Mouse (Mus musculus) stomach, embryonic 15.5 days (tissue): Measurements from ENCODE around the gene Krt14. TPM values are rescaled to one million over a fixed set of nuclear protein-coding genes. Genes with fewer than 3 reads are reported as not detected.

Source experiments
- ATAC-seq: fragments of 200-750 bp; cut with Nextera tagmentation; 2 replicates; pipeline ENCODE4 v1.8.0; 2017; ENCODE audit warnings: low read depth, moderate number of reproducible peaks, moderate TSS enrichment; ENCODE audit not compliant: insufficient read depth, low FRiP score
- H3K27ac ChIP-seq: fragments of 300-500 bp; sonication (generic); 2 replicates; pipeline ENCODE4 v1.5.1; 2015; ENCODE audit warnings: mild to moderate bottlenecking, inconsistent platforms
- H3K27me3 ChIP-seq: fragments of 300-500 bp; sonication (generic); replicated peaks from 2 replicates; pipeline ENCODE4 v1.6.1; 2015; ENCODE audit warnings: inconsistent platforms
- H3K36me3 ChIP-seq: fragments of 300-500 bp; sonication (generic); 2 replicates; pipeline ENCODE4 v1.6.1; 2015; ENCODE audit warnings: inconsistent platforms
- H3K4me1 ChIP-seq: fragments of 300-500 bp; sonication (generic); 2 replicates; pipeline ENCODE4 v1.6.1; 2015; ENCODE audit warnings: inconsistent platforms
- H3K4me2 ChIP-seq: fragments of 300-500 bp; sonication (generic); 2 replicates; pipeline ENCODE4 v1.6.1; 2015; ENCODE audit warnings: mild to moderate bottlenecking, inconsistent platforms
- H3K4me3 ChIP-seq: fragments of 300-500 bp; sonication (generic); replicated peaks from 2 replicates; pipeline ENCODE4 v1.5.1; 2015; ENCODE audit warnings: inconsistent platforms
- H3K9ac ChIP-seq: fragments of 300-500 bp; sonication (generic); 2 replicates; pipeline ENCODE4 v1.6.1; 2015; ENCODE audit warnings: inconsistent platforms
- H3K9me3 ChIP-seq: fragments of 300-500 bp; sonication (generic); 2 replicates; pipeline ENCODE4 v1.6.1; 2016; ENCODE audit warnings: inconsistent platforms
- WGBS: fragments of 180-500 bp; shearing (Covaris S2); methylation state at CpG from one replicate; pipeline ENCODE4 v1.1.7; 2015; 5-methylcytosine and 5-hydroxymethylcytosine counted together
- polyA plus RNA-seq: library from polyadenylated mRNA; unstranded; fragments of >200 nt; fragmentation: Nextera tagmentation; extraction: Ambion mirVana; gene quantifications from 2 replicates; pipeline ENCODE4 v1.2.1, GENCODE M21; 2015

The Krt14 gene
- polyA plus RNA-seq, 1 experiment from 2014 or later, result 25.8 TPM

DNA sequence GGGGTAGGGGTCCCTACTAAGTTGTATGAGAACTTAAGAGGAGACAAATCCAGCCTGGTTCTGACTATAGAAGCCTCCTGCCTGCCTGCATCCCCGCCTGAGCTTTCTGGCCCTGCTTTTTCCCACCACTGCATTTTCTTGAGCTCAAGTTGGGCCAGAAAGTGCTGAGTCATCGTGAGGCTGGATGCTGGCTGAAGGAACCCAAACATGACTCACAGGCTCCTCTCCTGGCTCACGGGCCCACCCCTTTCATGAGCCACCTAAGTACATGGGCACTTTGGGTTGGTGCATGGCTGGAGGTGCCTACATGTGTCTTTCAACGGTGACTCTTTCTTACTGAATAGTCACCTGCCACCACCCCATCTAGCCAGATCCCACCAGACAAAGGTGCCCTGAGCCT is 8.7 kb downstream of the Krt14 start:
- no peaks in the 10 kb centered on the region for H3K27me3 ChIP-seq
- 60% methylated on average over 4 of the region's 4 CpGs for WGBS
- H3K4me2 ChIP-seq, result no peak overlapping the region
- no peak overlapping the region for H3K4me3 ChIP-seq
- no peak for ATAC-seq
- H3K9ac ChIP-seq, result no peak overlapping the region
- H3K4me1 ChIP-seq, result no peaks in the 10 kb centered on the region
- H3K9me3 ChIP-seq, result no peaks in the 10 kb centered on the region
- no peaks in the 10 kb centered on the region for H3K36me3 ChIP-seq
- no peak overlapping the region for H3K27ac ChIP-seq

DNA sequence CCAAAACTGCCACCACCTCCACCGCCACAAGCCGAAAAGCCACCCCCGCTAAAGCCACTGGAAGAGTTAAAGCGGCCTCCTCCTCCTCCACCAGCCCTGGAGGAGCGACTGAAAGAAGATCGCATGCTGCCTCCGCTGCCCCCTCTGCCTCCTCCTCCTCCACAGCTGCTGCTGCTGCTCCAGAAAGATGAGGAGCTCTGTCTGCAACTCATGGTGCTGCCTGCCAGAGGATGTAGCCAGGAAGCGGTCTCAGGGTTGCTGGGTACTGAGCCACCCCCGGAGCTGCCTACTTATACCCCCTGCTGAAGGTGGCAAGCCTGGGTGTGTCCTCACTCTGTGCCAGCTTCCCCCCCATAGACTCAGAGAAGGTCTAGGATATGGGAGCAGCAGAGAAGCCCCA is 14.4 kb downstream of the Krt14 start, which contains the start of gene Krt9:
Krt9 (minus strand) TSS at position 255 of the 400 bp plus-strand sequence.
- Histone ChIP-seq H3K4me2 (no peak within 1 kb of the TSS), H3K9me3 (no peaks in the 10 kb centered on the region), H3K27me3 (no peaks in the 10 kb centered on the region), H3K9ac (no peak within 1 kb of the TSS), H3K27ac (no peak within 1 kb of the TSS), H3K4me1 (no peaks in the 10 kb centered on the region), H3K4me3 (no peak within 1 kb of the TSS), H3K36me3 (no peaks in the 10 kb centered on the region)
- WGBS, result 36% methylated on average over 9 of the region's 9 CpGs
- no peak for ATAC-seq

DNA sequence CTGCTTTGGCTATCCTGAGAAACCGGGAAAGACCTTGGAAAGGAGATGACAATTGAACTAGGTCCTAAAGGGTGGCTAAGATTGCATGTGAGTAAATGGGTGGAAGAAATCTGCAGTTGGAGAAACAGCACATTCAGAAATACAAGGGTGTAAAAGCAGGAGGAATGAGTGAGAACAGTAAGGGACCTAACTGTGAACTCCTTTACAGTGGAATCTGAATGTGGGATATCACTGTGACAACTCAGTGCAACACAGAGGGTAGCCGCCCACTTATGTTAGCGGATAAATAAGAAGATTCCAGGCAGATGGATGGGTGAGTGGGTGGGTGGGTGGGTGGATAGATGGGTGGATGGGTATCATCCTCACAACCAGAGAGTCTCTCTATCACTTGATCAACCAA is 15.5 kb downstream of the Krt14 start:
- ATAC-seq, result no peak
- no peaks in the 10 kb centered on the region for H3K27me3 ChIP-seq
- no peaks in the 10 kb centered on the region for H3K9me3 ChIP-seq
- no peaks in the 10 kb centered on the region for H3K4me1 ChIP-seq
- no peak overlapping the region for H3K4me2 ChIP-seq
- WGBS, result 91% methylated on average over 3 of the region's 3 CpGs
- H3K9ac ChIP-seq, result no peak overlapping the region
- H3K4me3 ChIP-seq, result no peak overlapping the region
- no peaks in the 10 kb centered on the region for H3K36me3 ChIP-seq
- no peak overlapping the region for H3K27ac ChIP-seq

DNA sequence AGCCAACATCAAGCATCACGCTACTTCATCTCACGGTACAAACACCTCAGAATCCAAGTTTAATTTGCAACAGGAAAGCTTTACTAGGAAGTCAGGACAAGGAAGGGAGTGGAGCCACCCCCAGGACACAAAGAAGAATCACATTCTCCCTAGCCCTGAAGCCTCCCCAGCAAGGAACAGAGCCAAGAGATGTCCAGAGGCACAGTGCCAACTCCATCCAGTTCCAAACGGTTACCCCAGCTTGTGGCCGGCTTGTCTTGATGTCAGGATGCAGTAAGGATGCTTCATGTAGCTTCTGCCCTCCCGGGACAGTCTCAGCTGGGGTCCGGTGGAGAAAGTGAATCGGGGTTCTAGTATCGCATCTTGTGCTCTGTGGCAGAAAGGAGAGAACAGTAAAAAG is 20.6 kb downstream of the Krt14 start:
- H3K9me3 ChIP-seq, result no peaks in the 10 kb centered on the region
- no peaks in the 10 kb centered on the region for H3K36me3 ChIP-seq
- no peak overlapping the region for H3K27ac ChIP-seq
- no peak overlapping the region for H3K4me3 ChIP-seq
- H3K4me2 ChIP-seq, result no peak overlapping the region
- H3K4me1 ChIP-seq, result no peaks in the 10 kb centered on the region
- H3K9ac ChIP-seq, result no peak overlapping the region
- 80% methylated on average over 8 of the region's 8 CpGs for WGBS
- no peaks in the 10 kb centered on the region for H3K27me3 ChIP-seq
- no peak for ATAC-seq

DNA sequence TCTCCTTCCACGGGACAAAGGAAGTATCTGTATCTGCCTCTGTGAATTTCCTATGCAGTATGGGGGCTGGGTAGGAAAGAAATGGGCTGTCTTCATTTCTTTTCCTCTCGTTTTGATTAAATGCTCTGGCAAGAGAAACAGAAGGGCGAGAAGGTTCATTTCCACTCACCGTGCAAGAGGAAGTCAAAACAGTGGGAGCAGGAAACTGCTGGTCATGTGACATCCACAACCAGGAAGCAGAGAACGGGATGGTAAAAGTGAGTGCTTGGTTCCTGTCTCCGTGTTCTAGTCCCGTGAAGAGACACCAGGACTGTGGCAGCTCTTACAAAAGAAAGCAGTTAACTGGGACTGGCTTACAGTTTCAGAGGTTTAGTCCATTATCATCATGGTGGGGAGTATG is 25.6 kb downstream of the Krt14 start:
- Histone ChIP-seq H3K9me3 (no peaks in the 10 kb centered on the region), H3K36me3 (no peaks in the 10 kb centered on the region), H3K27me3 (no peaks in the 10 kb centered on the region), H3K9ac (no peak overlapping the region), H3K4me3 (no peak overlapping the region), H3K4me2 (no peak overlapping the region), H3K4me1 (no peaks in the 10 kb centered on the region), H3K27ac (no peak overlapping the region)
- no peak for ATAC-seq
- 65% methylated on average over 7 of the region's 7 CpGs for WGBS

DNA sequence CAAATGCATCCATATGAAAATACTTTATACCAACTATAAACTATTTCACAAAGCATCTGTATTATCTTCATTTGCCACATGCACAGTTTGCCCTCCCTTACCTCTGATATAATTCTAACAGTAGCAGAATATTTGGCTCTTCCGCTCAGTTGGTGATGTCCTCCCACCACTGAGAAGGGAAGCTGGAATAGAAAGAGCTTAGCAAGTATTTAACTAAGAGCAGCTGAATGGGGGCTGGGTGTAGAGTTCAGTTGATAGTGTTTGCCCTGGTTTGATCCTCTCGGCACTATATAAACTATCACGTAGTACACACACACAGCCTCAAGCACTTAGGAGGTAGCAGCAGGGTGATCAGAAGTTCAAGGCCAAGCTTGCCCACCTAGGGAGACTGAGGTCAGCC is 28.1 kb downstream of the Krt14 start:
- no peaks in the 10 kb centered on the region for H3K4me1 ChIP-seq
- H3K36me3 ChIP-seq, result no peaks in the 10 kb centered on the region
- H3K9ac ChIP-seq, result no peak overlapping the region
- WGBS, result 39% methylated on average over 3 of the region's 3 CpGs
- no peak overlapping the region for H3K4me2 ChIP-seq
- H3K4me3 ChIP-seq, result no peak overlapping the region
- H3K27ac ChIP-seq, result no peak overlapping the region
- H3K9me3 ChIP-seq, result no peaks in the 10 kb centered on the region
- H3K27me3 ChIP-seq, result no peaks in the 10 kb centered on the region
- ATAC-seq, result peak; percentile 39; the same call in 1 of the 2 replicates

DNA sequence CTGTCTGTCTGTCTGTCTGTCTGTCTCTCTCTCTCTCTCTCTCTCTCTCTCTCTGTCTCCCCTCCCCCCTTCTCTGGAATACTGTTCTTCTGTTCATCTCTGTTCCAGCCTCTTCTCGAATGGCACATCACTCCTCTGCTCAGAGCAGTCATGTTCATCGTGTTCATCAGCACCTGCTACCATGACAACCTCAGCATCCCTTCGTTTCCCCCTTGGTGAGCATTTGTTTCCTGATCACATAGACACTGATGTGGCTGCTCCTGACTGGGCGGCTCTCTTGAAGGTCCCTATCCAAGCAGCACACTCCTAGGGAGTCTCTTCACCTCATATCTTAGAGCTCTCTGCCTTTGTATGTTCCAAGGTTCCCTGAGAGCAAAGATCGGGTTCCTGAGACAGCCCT is 29.0 kb downstream of the Krt14 start:
- 73% methylated on average over 5 of the region's 5 CpGs for WGBS
- no peaks in the 10 kb centered on the region for H3K36me3 ChIP-seq
- no peaks in the 10 kb centered on the region for H3K4me1 ChIP-seq
- H3K4me3 ChIP-seq, result no peak overlapping the region
- no peaks in the 10 kb centered on the region for H3K27me3 ChIP-seq
- no peak overlapping the region for H3K9ac ChIP-seq
- no peaks in the 10 kb centered on the region for H3K9me3 ChIP-seq
- no peak for ATAC-seq
- H3K27ac ChIP-seq, result no peak overlapping the region
- H3K4me2 ChIP-seq, result no peak overlapping the region

DNA sequence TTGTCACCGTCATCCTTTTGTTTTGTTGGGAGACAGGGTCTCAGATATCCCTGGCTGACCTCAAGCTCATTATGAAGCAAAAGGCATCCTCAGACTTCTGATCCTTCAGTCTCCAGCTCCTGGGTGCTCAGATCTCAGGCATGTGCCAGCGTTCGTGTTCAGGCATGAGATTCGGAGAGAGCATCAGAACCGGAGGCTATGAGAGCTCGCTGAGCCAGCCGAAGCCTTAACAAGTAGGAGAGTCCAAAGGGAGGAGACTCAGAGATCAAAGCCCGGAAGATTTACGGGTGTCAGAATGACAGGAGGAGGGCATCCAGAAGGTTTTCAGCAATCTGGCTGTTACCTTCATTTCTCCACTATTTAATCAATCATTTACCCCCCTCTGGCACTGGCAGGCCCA is 30.6 kb downstream of the Krt14 start:
- Histone ChIP-seq H3K9me3 (no peaks in the 10 kb centered on the region), H3K36me3 (no peaks in the 10 kb centered on the region), H3K4me1 (no peaks in the 10 kb centered on the region), H3K9ac (no peak overlapping the region), H3K27me3 (no peaks in the 10 kb centered on the region), H3K4me3 (no peak overlapping the region), H3K27ac (no peak overlapping the region), H3K4me2 (no peak overlapping the region)
- 52% methylated on average over 9 of the region's 9 CpGs for WGBS
- no peak for ATAC-seq

DNA sequence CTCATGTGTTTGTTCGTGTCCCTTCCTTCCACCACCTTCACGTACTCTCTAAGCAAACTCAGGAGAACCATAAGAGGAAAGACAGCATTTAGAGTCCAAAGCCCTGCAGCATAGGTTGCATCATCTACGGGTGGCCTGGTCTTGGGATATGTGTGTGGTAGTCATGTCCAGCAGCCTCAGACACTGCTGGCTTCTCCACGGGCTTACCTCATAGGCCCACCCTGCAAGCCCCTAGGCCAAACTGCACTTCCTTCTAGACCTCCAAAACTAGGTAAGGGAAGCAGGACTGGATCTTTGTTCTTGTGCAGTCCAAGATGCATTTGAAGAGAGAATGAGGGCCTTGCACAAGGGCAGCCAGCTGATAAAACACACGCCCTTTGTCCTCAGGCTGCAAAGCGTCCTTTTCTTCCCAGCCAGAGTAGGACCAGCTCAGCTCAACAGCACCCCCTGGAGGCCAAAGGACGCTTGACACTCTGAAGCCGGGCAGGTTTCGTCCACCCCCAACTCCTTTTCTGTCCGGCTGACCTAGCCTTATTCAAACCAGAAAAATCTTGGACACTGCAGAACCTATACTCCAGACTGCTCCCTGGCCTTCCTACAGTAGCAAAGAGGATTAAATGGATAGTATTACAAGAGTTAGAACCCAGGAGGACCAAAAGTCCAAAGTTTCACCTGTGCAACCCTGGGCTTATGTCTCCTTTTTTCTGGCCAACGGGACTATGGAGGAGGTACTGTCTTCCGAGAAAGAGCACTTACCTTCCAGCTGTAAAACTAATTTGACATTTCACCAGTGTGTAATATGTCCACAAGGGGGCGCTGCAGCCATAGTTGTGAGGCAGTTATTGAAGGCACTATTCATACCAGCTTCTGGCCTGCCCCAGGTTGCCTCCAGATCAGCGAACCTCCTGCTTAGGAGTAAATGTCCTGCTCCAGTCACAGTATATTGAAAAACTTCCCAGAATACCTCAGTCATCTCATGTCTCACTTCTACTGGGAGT is 38.3 kb downstream of the Krt14 start:
- no peaks in the 10 kb centered on the region for H3K27me3 ChIP-seq
- peaks cover 22% of the 10 kb centered on the region for H3K4me1 ChIP-seq
- no peaks in the 10 kb centered on the region for H3K36me3 ChIP-seq
- H3K4me3 ChIP-seq, result no peak overlapping the region; the same call in 1 of the 2 replicates
- WGBS, result 28% methylated on average over 14 of the region's 14 CpGs
- peak overlapping the region; percentile 26 for H3K4me2 ChIP-seq
- no peaks in the 10 kb centered on the region for H3K9me3 ChIP-seq
- no peak overlapping the region for H3K9ac ChIP-seq
- ATAC-seq, result peak; percentile 27; the same call in 1 of the 2 replicates
- peak overlapping the region; percentile 88 for H3K27ac ChIP-seq

DNA sequence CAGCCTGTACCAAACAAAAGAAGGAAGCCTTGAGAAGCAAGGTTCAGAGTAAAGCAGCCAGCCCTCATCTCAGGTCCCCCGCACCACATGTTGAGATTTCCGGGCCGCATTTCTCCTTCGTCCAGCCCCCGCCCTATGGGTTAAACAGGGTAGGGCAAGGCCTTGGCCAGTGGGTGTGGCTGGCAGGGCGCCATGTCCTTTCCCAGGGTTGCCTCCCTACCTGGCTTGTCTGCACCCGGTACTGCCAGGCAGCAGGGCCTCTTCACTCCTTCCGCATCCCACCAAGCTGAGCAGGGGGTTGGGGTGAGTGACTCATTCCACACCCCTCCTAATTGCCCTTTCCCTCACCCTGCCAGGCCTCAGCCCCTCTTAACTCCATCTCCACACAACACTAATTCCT is 39.3 kb downstream of the Krt14 start:
- 41% methylated on average over 8 of the region's 8 CpGs for WGBS
- Histone ChIP-seq H3K4me2 (peak overlapping the region; percentile 26), H3K9me3 (no peaks in the 10 kb centered on the region), H3K4me1 (peaks cover 23% of the 10 kb centered on the region), H3K36me3 (no peaks in the 10 kb centered on the region), H3K27me3 (no peaks in the 10 kb centered on the region), H3K4me3 (no peak overlapping the region; the same call in 1 of the 2 replicates), H3K9ac (no peak overlapping the region), H3K27ac (peak overlapping the region; percentile 88)
- peak; percentile 82 for ATAC-seq

DNA sequence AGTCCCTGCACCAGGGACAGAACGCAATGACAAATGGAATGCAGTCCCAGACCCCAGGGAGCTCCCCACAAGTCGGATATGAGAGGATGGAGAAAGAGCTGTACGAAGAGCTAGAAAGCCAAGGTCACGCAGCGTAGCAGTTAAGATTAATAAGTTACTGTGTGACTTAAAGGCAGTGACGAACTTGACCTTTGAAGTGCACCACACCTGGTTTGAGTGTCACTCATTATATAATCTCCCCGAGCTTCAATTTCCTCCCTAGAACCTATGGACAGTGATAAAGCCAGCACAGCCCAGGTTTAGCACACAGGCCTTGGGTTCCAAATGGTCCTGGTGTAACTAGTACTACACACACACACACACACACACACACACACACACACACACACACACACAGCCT is 43.0 kb downstream of the Krt14 start:
- Histone ChIP-seq H3K4me2 (no peak overlapping the region; the same call in 1 of the 2 replicates), H3K9ac (no peak overlapping the region), H3K27me3 (no peaks in the 10 kb centered on the region), H3K36me3 (no peaks in the 10 kb centered on the region), H3K27ac (peak overlapping the region; percentile 48; the same call in 1 of the 2 replicates), H3K9me3 (no peaks in the 10 kb centered on the region), H3K4me1 (peaks cover 23% of the 10 kb centered on the region), H3K4me3 (no peak overlapping the region)
- 37% methylated on average over 7 of the region's 7 CpGs for WGBS
- ATAC-seq, result no peak

DNA sequence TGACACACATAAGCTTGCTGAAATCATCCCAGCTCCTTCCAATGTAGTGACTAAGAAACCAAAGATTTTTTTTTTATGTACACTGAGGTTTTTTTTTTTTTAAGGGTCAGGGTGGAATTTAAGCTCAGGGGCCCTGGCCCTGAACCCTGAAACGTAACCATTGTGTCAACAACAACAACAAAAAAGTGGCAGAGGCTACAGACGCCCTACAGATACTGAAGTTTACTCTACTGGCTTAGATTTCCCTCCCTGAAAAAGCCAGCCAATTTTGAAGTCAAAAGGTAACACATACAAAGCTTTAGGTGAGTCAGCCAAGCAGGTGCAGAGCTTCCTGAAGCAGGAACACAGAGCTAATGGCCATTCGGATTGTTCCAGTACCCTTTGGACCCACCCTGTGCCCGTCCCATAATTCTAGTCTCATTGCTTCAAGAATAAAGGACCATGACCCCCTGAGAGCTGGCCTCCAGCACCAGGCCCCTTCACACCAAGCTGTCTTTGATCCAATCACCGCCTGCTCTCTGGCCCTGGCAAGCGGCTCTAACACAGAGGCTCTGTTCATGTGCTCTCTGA is 49.4 kb downstream of the Krt14 start:
- Histone ChIP-seq H3K4me2 (no peak overlapping the region), H3K9me3 (no peaks in the 10 kb centered on the region), H3K27me3 (no peaks in the 10 kb centered on the region), H3K36me3 (no peaks in the 10 kb centered on the region), H3K27ac (peak overlapping the region; percentile 88), H3K9ac (no peak overlapping the region), H3K4me3 (no peak overlapping the region), H3K4me1 (0 out of 2 replicates have a peak, but pooled peaks cover 10% of the 10 kb centered on the region)
- WGBS, result 48% methylated on average over 6 of the region's 6 CpGs
- ATAC-seq, result peak; percentile 79
